ENCODE assay signal across 30 mouse cellular contexts in the genomic region with DNA sequence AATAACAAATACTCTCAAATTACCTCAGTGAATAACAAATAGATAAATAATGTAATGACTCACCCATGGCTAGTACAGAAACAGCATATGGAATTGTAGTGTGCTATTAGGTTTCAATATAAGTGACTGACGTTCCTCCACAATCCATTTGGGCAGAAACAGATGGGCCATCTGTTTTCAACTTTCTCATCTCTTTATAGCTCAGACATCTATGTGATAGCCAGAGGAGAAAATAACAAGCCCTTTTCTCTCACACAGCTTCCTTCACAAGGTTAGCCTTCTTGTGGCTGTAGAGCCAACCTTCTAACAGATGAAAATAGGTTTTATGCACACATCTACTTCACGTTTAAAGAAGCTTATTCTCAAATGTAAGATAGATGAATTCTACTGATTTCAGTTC.
DNase-seq lines count a peak whose midpoint lies in the region; ATAC-seq and TF ChIP-seq lines count a peak whose summit lies in the region.
"Had no signal": no experiment of that assay in that cellular context is flagged by ENCODE, and none has a peak within 500 bp of the region (broad histone marks: within the 10 kb centered on the region; RNA-seq: fewer than 3 reads in every experiment).

No protein-coding gene starts in this region.

- ATAC-seq in forebrain, embryonic 14.5 days = no peak
- ATAC-seq: forebrain, embryonic 15.5 days; intestine, postnatal 0 days; Patski had no signal

- H3K4me2 ChIP-seq in forebrain, embryonic 14.5 days (ENCODE audit: low read length) = no peak overlapping the region
- H3K4me2 ChIP-seq: forebrain, embryonic 15.5 days; heart, embryonic 13.5 days; hindbrain, embryonic 14.5 days; limb, embryonic 15.5 days had no signal

- no peaks in the 10 kb centered on the region for H3K27me3 ChIP-seq in forebrain, embryonic 14.5 days (replicated peaks; ENCODE audit: control insufficient read depth, insufficient read depth, low read length)
- H3K27me3 ChIP-seq in forebrain, embryonic 10.5 days (ENCODE audit: poor library complexity, severe bottlenecking) = no peaks in the 10 kb centered on the region
- no peaks in the 10 kb centered on the region for H3K27me3 ChIP-seq in heart, embryonic 10.5 days (ENCODE audit: insufficient read depth, poor library complexity, severe bottlenecking)
- H3K27me3 ChIP-seq in cerebellum, adult 2 months (ENCODE audit: control insufficient read depth, insufficient read depth, low read length) = no peaks in the 10 kb centered on the region
- H3K27me3 ChIP-seq: forebrain, embryonic 15.5 days; heart, embryonic 13.5 days; limb, embryonic 15.5 days; Patski had no signal

- no peaks in the 10 kb centered on the region for H3K9me3 ChIP-seq in forebrain, embryonic 14.5 days (replicated peaks; ENCODE audit: control insufficient read depth, low read length)
- H3K9me3 ChIP-seq in forebrain, embryonic 10.5 days = no peaks in the 10 kb centered on the region
- H3K9me3 ChIP-seq in heart, embryonic 10.5 days = no peaks in the 10 kb centered on the region
- H3K9me3 ChIP-seq: forebrain, embryonic 15.5 days; heart, embryonic 13.5 days; limb, embryonic 10.5 days; limb, embryonic 15.5 days had no signal

- no peak overlapping the region for H3K9ac ChIP-seq in forebrain, embryonic 14.5 days (ENCODE audit: low read length)
- H3K9ac ChIP-seq: forebrain, embryonic 15.5 days; heart, embryonic 13.5 days; hindbrain, embryonic 14.5 days; limb, embryonic 15.5 days; liver, embryonic 14.5 days had no signal

- TF ChIP-seq POLR2A in cerebellum, adult 2 months (IDR thresholded peaks at IDR 0.05; ENCODE audit: borderline replicate concordance, insufficient read depth, low read length) = no peak

- no peak overlapping the region for H3K27ac ChIP-seq in forebrain, embryonic 14.5 days (ENCODE audit: low read depth, low read length)
- no peak overlapping the region for H3K27ac ChIP-seq in forebrain, embryonic 10.5 days
- H3K27ac ChIP-seq in heart, embryonic 10.5 days = no peak overlapping the region
- no peak overlapping the region for H3K27ac ChIP-seq in cerebellum, adult 2 months (ENCODE audit: insufficient read depth, low read length)
- H3K27ac ChIP-seq: forebrain, embryonic 15.5 days; heart, adult 2 months; heart, embryonic 13.5 days; hindbrain, embryonic 14.5 days; limb, embryonic 10.5 days; limb, embryonic 15.5 days; liver, embryonic 14.5 days; macrophage had no signal

- TF ChIP-seq CTCF in cerebellum, adult 2 months (IDR thresholded peaks at IDR 0.05; ENCODE audit: borderline replicate concordance, insufficient read depth, low read depth, low read length) = no peak

- H3K4me3 ChIP-seq in forebrain, embryonic 14.5 days (ENCODE audit: low read depth, low read length) = no peak overlapping the region
- H3K4me3 ChIP-seq in forebrain, embryonic 10.5 days = no peak overlapping the region
- no peak overlapping the region for H3K4me3 ChIP-seq in heart, embryonic 10.5 days
- H3K4me3 ChIP-seq in cerebellum, adult 2 months (replicated peaks; ENCODE audit: insufficient read depth, low read depth, low read length) = no peak overlapping the region
- H3K4me3 ChIP-seq: forebrain, embryonic 15.5 days; heart, adult 2 months; heart, embryonic 13.5 days; limb, embryonic 10.5 days; limb, embryonic 15.5 days had no signal

- no peaks in the 10 kb centered on the region for H3K4me1 ChIP-seq in forebrain, embryonic 14.5 days (ENCODE audit: control insufficient read depth, insufficient read depth, low read length)
- no peaks in the 10 kb centered on the region for H3K4me1 ChIP-seq in forebrain, embryonic 10.5 days
- H3K4me1 ChIP-seq in heart, embryonic 10.5 days = no peaks in the 10 kb centered on the region
- no peaks in the 10 kb centered on the region for H3K4me1 ChIP-seq in cerebellum, adult 2 months (ENCODE audit: control insufficient read depth, insufficient read depth, low read length)
- H3K4me1 ChIP-seq: forebrain, embryonic 15.5 days; heart, embryonic 13.5 days; limb, embryonic 10.5 days; limb, embryonic 15.5 days had no signal

- intact Hi-C loops in left cerebral cortex, postnatal 36 days (cut with DNase I) = no loop called here

- peak; percentile 4 for DNase-seq in forebrain, embryonic 14.5 days (ENCODE audit: low spot score)
- DNase-seq in forebrain, embryonic 10.5 days (ENCODE audit: extremely low spot score, low spot score) = no peak
- DNase-seq in left cerebral cortex, adult 9 months (ENCODE audit: low spot score in 2 of 2) = peak; percentile 4 to 5
- no peak for DNase-seq in left cerebral cortex, postnatal 36 days (ENCODE audit: low spot score in 2 of 2)
- DNase-seq in embryo, embryonic 10.5 days (ENCODE audit: low spot score) = peak; percentile 18
- DNase-seq in heart, embryonic 10.5 days (ENCODE audit: low spot score) = no peak
- DNase-seq in cerebellum, adult 2 months = no peak
- DNase-seq: adrenal gland, postnatal 10 days; cerebellum, adult 11-12 months; cerebellum, postnatal 14 days; heart, adult 2 months; heart, postnatal 10 days; kidney, adult 9 months; kidney, postnatal 10 days; layer of hippocampus, postnatal 36 days; lung, adult 2 months; lung, postnatal 10 days; midbrain, embryonic 14.5 days; right cerebral cortex, postnatal 25 days; thymus, adult 18-20 months; thymus, postnatal 25 days had no signal

- no peaks in the 10 kb centered on the region for H3K36me3 ChIP-seq in forebrain, embryonic 14.5 days (ENCODE audit: control insufficient read depth, insufficient read depth, low read length)
- no peaks in the 10 kb centered on the region for H3K36me3 ChIP-seq in forebrain, embryonic 10.5 days (replicated peaks)
- no peaks in the 10 kb centered on the region for H3K36me3 ChIP-seq in heart, embryonic 10.5 days
- H3K36me3 ChIP-seq: forebrain, embryonic 15.5 days; heart, embryonic 13.5 days; limb, embryonic 10.5 days; limb, embryonic 15.5 days had no signal

- 76% methylated on average over 2 of the region's 2 CpGs for WGBS in forebrain, embryonic 14.5 days
- WGBS in forebrain, embryonic 10.5 days = 67% methylated on average over 2 of the region's 2 CpGs
- 55% methylated on average over 2 of the region's 2 CpGs for WGBS in heart, embryonic 10.5 days
- WGBS in cerebellum, adult 2 months = 29% methylated on average over 2 of the region's 2 CpGs

Comparison
In these comparisons a context has a peak if more than half of its experiments do, and no peak if none do; other contexts are left out.
1. DNase-seq: peak in forebrain, embryonic 14.5 days (single experiment), left cerebral cortex, adult 9 months (2 of 2) and embryo, embryonic 10.5 days (single experiment); none in forebrain, embryonic 10.5 days (single experiment), left cerebral cortex, postnatal 36 days (0 of 2), heart, embryonic 10.5 days (single experiment) and cerebellum, adult 2 months (0 of 2).